ENCODE assay signal across 8 mouse cellular contexts in genomic region chr9:124281912-124282686, GRCm38 (mm10). TPM values are rescaled to one million over a fixed set of nuclear protein-coding genes. Genes with fewer than 3 reads are reported as not detected.
DNase-seq lines count a peak whose midpoint lies in the region; ATAC-seq and TF ChIP-seq lines count a peak whose summit lies in the region.

No protein-coding gene starts in this region.

- ATAC-seq in activated CD4-positive, CD25-positive, alpha-beta regulatory T cell, adult 4 months, result peak; percentile 100
- peak; percentile 96 for ATAC-seq in megakaryocyte progenitor cell, adult 5-6 weeks (replicated peaks; ENCODE audit: poor library complexity)

- H3K27ac ChIP-seq in cortical plate, adult 2 months (ENCODE audit: insufficient read depth, low read length), result 0 out of 2 replicates have a peak overlapping the region, but pooled peaks have one; percentile 17

- no peak for TF ChIP-seq CTCF in cortical plate, adult 2 months (IDR thresholded peaks at IDR 0.05; ENCODE audit: extremely low read depth, insufficient read depth, low read length)

- DNase-seq in gastrocnemius, postnatal 10 days, result peak; percentile 68
- DNase-seq in induced T-regulatory cell, adult 2 months (ENCODE audit: low read depth), result peak; percentile 92
- DNase-seq in left cerebral cortex, adult 9 months (ENCODE audit: low spot score in 2 of 2), result peak; percentile 84 to 90
- peak; percentile 74 for DNase-seq in right cerebral cortex, postnatal 14 days
- DNase-seq in urinary bladder, postnatal 36 days (ENCODE audit: low spot score in 2 of 2), result peak; percentile 83 to 84

- no peaks in the 10 kb centered on the region for H3K4me1 ChIP-seq in cortical plate, adult 2 months (ENCODE audit: control insufficient read depth, insufficient read depth, low read length)

- peak; percentile 78 for TF ChIP-seq POLR2A in cortical plate, adult 2 months (IDR thresholded peaks at IDR 0.05; ENCODE audit: extremely low read depth, insufficient read depth, low read length)

- peak overlapping the region; percentile 65 for H3K4me3 ChIP-seq in cortical plate, adult 2 months (ENCODE audit: insufficient read depth, low read length)

RNA-seq across cellular contexts. Expression of gene 2010315B03Rik, which starts 30.4 kb away (rescaled TPM):
- polyA plus RNA-seq in activated CD4-positive, CD25-positive, alpha-beta regulatory T cell, adult 4 months (2017; shearing (Covaris generic)), result 10 to 100 TPM; 20.6 to 27.3 TPM
- polyA plus RNA-seq in cortical plate, adult 2 months (2012; rRNA removed), result 17.4 and 18.5 TPM in 2 replicates
- total RNA-seq in gastrocnemius, postnatal 10 days (2021), result 10 to 100 TPM in 1 of 2 experiments, 1 to 10 TPM in 1; 9.6 to 12.6 TPM
- 12.7 and 14.2 TPM in 2 replicates for total RNA-seq in megakaryocyte progenitor cell, adult 5-6 weeks (2015)
- total RNA-seq in megakaryocyte progenitor cell, adult 5-6 weeks (2017), result 12.0 and 16.8 TPM in 2 replicates

Comparison
In these comparisons a context has a peak if more than half of its experiments do, and no peak if none do; other contexts are left out.
1. Peak in every context shown above with its lines: DNase-seq, ATAC-seq, H3K4me3 ChIP-seq and H3K27ac ChIP-seq.